Mouse (Mus musculus): Measurements from ENCODE around the gene Prdm13. TPM values are rescaled to one million over a fixed set of nuclear protein-coding genes. Genes with fewer than 3 reads are reported as not detected.

Gene Prdm13
- polyA plus RNA-seq, 1 experiment from 2014 or later, result 5.6 TPM

DNA sequence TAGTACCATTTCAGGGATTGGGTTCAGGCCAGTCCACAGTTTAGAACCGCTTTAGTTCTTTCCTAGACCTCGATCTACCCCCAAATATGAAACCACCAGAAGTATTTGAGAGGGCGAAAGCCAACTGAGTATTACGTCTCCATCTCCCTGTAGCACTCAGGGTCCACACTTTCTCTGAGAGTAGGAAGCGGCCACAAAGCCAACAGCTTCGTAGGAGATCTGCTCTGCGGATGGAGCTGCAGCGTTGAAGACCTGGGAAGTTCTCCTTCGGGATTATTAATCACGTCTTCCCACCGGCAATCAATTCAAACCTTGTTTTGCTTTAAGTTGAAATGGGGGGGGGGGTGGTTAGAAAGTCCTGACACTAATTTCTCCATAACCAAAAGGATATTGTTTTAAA, 653 bp upstream of the Prdm13 start:
- Histone ChIP-seq H3K36me3 (no peaks in the 10 kb centered on the region), H3K27ac (no peak overlapping the region), H3K4me1 (replicated peaks) (peaks cover 16% of the 10 kb centered on the region), H3K27me3 (ENCODE audit: insufficient read depth, poor library complexity, severe bottlenecking) (peaks cover 99% of the 10 kb centered on the region), H3K9me3 (no peaks in the 10 kb centered on the region), H3K4me3 (no peak overlapping the region)
- WGBS, result under 1% methylated on average over 11 of the region's 11 CpGs
- peak; percentile 25 for DNase-seq (ENCODE audit: low spot score)

DNA sequence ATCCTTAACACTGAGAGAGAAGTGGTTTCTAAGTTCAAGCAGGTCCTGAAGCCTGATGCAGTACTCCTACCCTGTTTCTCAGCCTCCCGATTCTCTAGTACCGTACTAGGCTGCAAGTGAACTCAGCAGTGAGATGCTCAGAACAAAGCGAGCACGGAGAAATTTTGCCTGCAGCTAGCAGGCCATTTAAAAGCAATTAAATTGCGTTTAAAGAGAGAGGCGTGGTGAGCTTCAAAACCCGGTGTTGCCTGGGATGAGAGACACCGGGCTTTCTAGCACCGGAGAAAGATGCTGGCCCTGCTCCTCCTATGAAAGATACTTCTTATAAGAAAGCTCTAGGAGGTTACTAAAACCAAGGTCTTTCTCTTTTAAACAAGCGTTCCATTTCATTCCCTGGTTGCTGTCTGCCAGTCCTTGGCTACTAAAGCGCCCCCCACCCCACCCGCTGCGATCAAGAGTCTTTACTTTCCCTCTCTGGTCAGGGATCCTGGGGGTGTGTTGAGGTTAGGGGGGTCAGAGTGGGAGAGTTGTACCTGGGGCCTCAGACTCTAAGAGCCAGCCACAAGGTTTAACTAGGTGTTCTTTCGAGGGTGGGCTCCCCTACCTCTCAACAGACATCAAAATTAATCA, 1.3 kb downstream of the Prdm13 start:
- 1% methylated on average over 14 of the region's 14 CpGs for WGBS
- peaks cover 99% of the 10 kb centered on the region for H3K27me3 ChIP-seq (ENCODE audit: insufficient read depth, poor library complexity, severe bottlenecking)
- no peaks in the 10 kb centered on the region for H3K36me3 ChIP-seq
- 0 out of 2 replicates have a peak overlapping the region, but pooled peaks have one; percentile 35 for H3K27ac ChIP-seq
- H3K4me3 ChIP-seq, result peak overlapping the region; percentile 47
- DNase-seq (ENCODE audit: low spot score), result peak; percentile 30
- no peaks in the 10 kb centered on the region for H3K9me3 ChIP-seq
- peaks cover 20% of the 10 kb centered on the region for H3K4me1 ChIP-seq (replicated peaks)

DNA sequence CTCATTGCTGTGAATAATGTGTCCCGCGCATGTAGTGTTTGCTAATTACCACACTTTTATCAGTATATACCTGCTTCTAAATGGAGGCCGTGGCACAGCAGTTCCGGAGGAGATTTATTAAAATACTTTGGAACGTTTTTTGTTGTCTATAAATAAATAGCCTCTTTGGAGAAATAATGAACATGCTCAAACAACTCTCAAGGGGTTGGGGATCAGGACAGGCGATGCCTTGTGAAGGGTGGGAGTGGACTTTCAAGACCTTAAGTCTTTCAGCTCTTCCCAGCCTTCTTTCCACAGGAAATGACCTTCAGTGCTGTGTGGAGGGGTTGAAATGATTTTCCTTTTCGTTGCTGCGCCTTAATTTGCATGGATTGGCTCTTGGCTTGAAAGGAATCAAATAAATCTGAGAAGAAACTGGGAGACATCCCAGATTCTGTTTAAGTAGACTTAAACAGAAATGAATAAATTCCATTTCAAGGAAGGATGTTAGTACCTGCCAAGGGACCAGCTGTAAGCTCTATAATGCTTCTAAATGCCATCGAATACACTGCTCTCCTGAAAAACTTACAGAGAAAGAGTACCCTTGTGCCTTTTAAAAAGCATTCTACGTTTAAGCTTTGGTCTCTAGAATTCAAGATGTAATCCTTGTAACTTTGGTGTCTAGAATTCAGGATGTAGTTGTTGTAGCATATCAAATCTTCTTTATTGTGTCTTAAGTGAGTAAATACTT, 3.2 kb downstream of the Prdm13 start:
- no peak for DNase-seq (ENCODE audit: low spot score)
- Histone ChIP-seq H3K27ac (no peak overlapping the region), H3K27me3 (ENCODE audit: insufficient read depth, poor library complexity, severe bottlenecking) (peaks cover 100% of the 10 kb centered on the region), H3K9me3 (no peaks in the 10 kb centered on the region; the same call in 1 of the 2 replicates), H3K36me3 (no peaks in the 10 kb centered on the region), H3K4me1 (replicated peaks) (peaks cover 27% of the 10 kb centered on the region), H3K4me3 (no peak overlapping the region)
- WGBS, result 11% methylated on average over 10 of the region's 10 CpGs

DNA sequence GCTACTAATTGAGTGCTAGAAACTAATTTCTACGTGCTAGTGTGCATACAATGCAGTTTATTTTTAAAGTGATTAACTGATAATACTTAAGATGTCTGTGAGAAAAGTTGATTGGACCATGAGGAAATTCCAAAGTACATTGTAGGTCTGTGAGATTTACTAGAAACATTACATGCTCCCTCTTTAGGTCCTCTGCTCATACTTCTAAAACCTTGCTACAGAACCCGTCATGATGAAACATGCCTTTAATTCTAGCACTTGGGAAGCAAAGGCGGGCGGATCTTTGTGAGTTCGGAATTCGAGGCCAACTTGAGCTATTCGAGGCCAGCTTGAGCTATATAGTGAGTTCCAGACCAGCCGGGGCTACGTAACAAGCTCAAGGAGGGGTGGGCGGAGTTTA, 4.8 kb downstream of the Prdm13 start:
- peaks cover 27% of the 10 kb centered on the region for H3K4me1 ChIP-seq (replicated peaks)
- H3K4me3 ChIP-seq, result no peak overlapping the region
- H3K9me3 ChIP-seq, result no peaks in the 10 kb centered on the region; the same call in 1 of the 2 replicates
- H3K27ac ChIP-seq, result no peak overlapping the region
- peak; percentile 27 for DNase-seq (ENCODE audit: low spot score)
- no peaks in the 10 kb centered on the region for H3K36me3 ChIP-seq
- peaks cover 100% of the 10 kb centered on the region for H3K27me3 ChIP-seq (ENCODE audit: insufficient read depth, poor library complexity, severe bottlenecking)
- WGBS, result 2% methylated on average over 10 of the region's 10 CpGs

DNA sequence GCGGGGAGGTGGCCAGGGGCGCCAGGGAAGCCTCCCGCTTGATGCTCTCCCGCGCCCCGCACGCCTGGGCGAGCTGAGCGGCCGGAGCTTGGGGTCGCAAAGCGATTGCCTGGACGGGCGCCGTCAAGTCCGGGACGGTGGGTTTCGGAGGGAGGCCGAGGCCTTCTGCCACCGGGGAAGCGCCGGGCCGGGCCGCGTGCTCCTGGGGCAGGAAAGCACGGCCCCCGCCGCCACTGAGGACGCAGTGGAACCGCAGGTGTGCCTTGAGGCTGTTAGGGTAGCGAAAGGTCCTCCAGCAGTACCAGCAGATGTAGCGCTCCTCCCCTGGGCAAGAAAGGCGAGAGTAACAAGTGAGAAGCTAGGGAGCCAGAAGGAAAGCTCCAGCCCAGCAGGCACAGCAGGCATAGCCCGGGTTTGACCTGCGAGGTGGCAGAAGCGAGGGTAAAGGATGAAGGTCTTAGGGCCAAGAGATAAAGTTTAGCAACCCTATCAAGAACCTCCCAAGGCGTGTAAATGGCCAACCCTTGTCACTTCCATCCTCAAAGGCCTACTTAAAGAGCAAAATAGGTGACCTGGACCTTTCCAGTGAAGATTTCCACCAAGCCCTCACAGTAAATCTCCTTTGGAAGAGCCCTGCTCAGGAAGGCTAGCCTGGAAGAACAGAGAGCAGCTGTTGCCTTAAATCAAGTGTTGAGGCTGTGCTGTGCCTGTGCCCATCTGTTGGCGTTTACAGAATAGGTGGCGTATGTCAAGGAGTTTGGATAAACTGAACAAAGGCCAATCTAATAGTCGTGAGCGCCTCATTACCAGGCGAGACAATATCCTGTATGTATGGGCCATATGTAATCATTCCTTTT, 5.9 kb downstream of the Prdm13 start:
- Histone ChIP-seq H3K4me1 (replicated peaks) (peaks cover 19% of the 10 kb centered on the region), H3K36me3 (no peaks in the 10 kb centered on the region), H3K27ac (peak overlapping the region; percentile 75), H3K27me3 (ENCODE audit: insufficient read depth, poor library complexity, severe bottlenecking) (peaks cover 100% of the 10 kb centered on the region), H3K9me3 (no peaks in the 10 kb centered on the region; the same call in 1 of the 2 replicates), H3K4me3 (peak overlapping the region; percentile 56)
- WGBS, result 2% methylated on average over 42 of the region's 42 CpGs
- DNase-seq (ENCODE audit: low spot score), result no peak

DNA sequence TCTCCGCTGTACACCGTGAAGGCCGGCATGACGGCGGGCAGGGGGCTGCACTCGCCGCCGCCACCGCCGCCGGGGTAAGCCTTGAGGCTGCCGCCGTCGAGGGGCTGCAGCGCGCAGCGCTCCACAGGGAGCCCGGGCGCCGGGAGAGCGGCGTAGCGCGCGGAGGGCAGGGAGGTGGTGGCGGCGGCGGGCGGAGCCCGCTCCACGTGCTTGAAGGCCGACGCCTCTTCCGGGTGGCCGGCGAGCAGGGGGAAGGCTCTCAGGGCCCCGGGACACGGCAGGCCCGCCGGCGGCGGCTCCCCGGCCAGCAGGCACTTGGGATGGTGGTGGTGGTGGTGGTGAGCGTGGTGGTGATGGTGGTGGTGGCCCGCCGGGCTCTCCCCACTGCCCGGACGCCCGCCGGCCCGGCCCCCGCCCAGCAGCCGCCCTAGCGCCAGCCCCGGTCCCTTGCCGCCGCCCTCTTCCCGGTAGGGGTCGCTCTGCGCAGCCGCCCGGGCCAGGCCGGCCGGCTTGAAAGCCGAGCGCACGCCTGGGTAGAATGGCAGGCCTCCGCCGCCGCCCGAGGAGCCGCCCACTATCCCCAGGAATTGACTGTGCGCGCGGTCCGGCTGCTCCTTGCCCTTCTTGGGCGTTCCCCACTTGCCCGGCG, 6.7 kb downstream of the Prdm13 start:
- Histone ChIP-seq H3K4me1 (replicated peaks) (peaks cover 19% of the 10 kb centered on the region), H3K4me3 (peak overlapping the region; percentile 56), H3K27ac (peak overlapping the region; percentile 75), H3K36me3 (no peaks in the 10 kb centered on the region), H3K27me3 (ENCODE audit: insufficient read depth, poor library complexity, severe bottlenecking) (peaks cover 100% of the 10 kb centered on the region), H3K9me3 (no peaks in the 10 kb centered on the region; the same call in 1 of the 2 replicates)
- peak; percentile 80 for DNase-seq (ENCODE audit: low spot score)
- WGBS, result under 1% methylated on average over 79 of the region's 79 CpGs

DNA sequence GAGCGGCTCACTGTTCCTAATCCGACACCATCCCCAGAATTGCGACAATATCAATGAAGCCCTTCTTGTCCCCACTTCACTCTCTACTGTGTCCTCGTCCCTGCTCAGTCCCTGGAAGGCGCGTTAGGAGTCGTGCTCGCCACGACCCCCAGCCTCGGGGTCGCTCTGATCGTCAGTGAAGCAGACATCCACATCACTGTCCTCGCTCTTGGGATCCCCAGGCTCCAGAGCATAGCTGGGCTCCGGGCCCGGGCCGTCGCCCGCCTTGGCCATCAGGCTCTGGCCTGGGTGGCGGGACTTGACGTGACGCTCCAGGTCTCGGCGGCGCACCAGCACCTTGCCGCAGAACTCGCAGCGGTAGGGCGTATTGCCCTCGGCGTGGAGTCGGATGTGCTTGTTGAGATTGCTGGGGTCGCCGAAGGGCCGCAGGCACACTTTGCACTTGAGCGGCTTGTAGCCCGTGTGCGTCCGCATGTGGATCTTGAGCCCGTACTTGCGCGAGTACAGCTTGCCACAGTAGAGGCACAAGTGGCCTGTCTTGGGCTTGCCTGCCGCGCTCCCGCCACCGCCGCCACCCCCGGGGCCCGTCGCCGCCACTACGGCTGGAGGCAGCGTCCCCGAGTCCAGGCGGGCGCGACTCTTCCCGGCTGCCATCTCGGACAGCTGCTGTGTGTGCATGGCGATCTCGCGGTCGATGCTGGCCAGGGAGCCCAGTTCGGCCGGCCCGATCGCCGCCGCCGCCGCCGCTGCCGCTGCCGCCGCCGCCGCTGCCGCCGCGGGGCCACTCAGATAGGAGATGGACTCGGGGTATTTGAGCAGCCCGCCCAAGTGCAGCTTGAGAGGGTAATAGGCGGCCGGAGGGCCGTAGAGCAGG, 7.4 kb downstream of the Prdm13 start:
- Histone ChIP-seq H3K27ac (peak overlapping the region; percentile 75), H3K9me3 (no peaks in the 10 kb centered on the region; the same call in 1 of the 2 replicates), H3K4me1 (replicated peaks) (peaks cover 19% of the 10 kb centered on the region), H3K4me3 (peak overlapping the region; percentile 56), H3K27me3 (ENCODE audit: insufficient read depth, poor library complexity, severe bottlenecking) (peaks cover 100% of the 10 kb centered on the region), H3K36me3 (no peaks in the 10 kb centered on the region)
- WGBS, result under 1% methylated on average over 84 of the region's 84 CpGs
- DNase-seq (ENCODE audit: low spot score), result peak; percentile 69

DNA sequence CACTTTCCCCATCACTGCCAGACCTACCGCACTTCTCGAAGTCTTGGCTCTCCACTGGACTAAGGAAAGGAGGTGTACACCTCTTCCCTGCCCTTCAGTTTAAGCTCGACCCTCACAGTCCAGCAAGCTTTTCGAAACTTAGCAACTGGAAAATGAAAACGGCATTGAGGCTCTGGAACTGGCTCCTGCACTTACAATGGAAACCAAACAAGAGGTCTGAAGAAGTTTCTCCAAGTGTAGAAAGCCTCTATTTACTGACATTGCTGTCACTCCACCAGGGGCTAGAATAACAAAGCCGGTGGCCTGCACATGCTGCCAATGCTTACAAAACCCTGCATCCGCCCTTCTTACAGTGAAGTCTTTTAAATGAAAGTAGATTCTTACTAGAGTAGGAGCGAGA, 11.1 kb downstream of the Prdm13 start:
- Histone ChIP-seq H3K9me3 (no peaks in the 10 kb centered on the region; the same call in 1 of the 2 replicates), H3K4me3 (no peak overlapping the region), H3K36me3 (no peaks in the 10 kb centered on the region), H3K27ac (no peak overlapping the region), H3K27me3 (ENCODE audit: insufficient read depth, poor library complexity, severe bottlenecking) (peaks cover 99% of the 10 kb centered on the region), H3K4me1 (replicated peaks) (peaks cover 17% of the 10 kb centered on the region)
- WGBS, result 4% methylated on average over 8 of the region's 8 CpGs
- DNase-seq (ENCODE audit: low spot score), result peak; percentile 18

DNA sequence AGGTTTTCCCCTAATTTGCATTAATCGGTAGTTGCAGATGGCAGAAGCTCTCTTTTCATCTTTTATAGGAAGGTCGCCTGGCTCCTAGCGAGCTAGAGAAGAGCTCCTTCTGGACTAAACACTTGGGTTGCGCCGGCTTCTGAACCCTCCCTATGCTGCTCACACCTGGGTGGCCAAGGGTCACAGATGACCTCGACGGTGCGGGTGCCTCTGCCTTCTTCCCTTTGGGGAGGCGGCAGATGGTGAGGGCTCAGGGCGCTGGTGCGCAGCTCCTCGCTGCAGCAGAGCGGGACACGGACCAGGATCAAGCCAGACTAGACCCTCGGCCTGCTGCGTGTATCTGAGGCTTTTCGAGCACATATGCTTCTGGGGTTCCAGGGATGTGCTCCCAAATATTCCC, 11.7 kb downstream of the Prdm13 start:
- Histone ChIP-seq H3K36me3 (no peaks in the 10 kb centered on the region), H3K27ac (no peak overlapping the region), H3K4me1 (replicated peaks) (peaks cover 11% of the 10 kb centered on the region), H3K4me3 (no peak overlapping the region), H3K27me3 (ENCODE audit: insufficient read depth, poor library complexity, severe bottlenecking) (peaks cover 93% of the 10 kb centered on the region), H3K9me3 (no peaks in the 10 kb centered on the region; the same call in 1 of the 2 replicates)
- WGBS, result 2% methylated on average over 17 of the region's 17 CpGs
- peak; percentile 49 for DNase-seq (ENCODE audit: low spot score)

DNA sequence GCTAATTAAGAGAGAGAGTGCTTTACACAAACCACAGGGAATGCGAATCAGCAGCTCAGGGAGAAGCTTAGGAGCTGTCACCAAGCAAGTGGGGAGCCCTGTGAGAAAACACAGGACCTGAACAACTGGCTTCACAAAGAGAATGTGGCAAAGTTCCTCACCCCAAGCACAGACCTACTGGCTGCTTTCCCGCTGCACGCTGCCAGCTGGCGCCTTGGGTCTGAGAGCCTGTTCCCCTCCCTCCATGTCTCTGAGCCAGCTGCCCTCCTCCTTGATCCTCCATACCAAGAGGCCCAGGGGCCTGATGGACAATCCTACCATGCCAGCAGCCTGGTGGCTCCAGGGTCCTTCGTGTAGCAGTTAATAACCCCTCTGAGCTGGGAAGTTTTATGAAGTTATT, 19.8 kb downstream of the Prdm13 start:
- no peak overlapping the region for H3K27ac ChIP-seq
- no peaks in the 10 kb centered on the region for H3K36me3 ChIP-seq
- H3K27me3 ChIP-seq (ENCODE audit: insufficient read depth, poor library complexity, severe bottlenecking), result peaks cover 25% of the 10 kb centered on the region
- H3K4me3 ChIP-seq, result no peak overlapping the region
- no peak for DNase-seq (ENCODE audit: low spot score)
- 22% methylated on average over 5 of the region's 5 CpGs for WGBS
- peaks cover 3% of the 10 kb centered on the region for H3K4me1 ChIP-seq (replicated peaks)
- H3K9me3 ChIP-seq, result no peaks in the 10 kb centered on the region

DNA sequence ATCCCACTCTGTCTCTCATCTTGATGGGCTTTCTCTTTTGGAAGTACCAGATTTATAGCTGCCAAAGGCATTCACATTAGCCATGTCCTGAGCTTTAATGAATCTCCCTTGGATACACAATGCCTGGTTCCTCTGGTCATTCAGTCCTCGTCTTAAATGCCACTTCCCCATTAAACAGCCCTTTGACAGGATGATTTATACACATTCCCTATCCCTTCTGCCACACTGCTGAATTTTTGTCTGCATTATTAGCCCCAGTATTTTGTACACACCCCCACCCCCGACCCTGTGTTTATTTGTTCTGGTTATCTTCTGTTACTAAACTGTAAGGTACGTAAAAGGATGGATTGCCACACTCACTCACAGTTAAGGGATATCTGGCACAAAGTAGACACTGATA, 27.6 kb downstream of the Prdm13 start:
- no peak overlapping the region for H3K4me3 ChIP-seq
- H3K9me3 ChIP-seq, result no peaks in the 10 kb centered on the region
- H3K27ac ChIP-seq, result no peak overlapping the region
- no peak for DNase-seq (ENCODE audit: low spot score)
- H3K4me1 ChIP-seq (replicated peaks), result no peaks in the 10 kb centered on the region; the same call in 1 of the 2 replicates
- H3K36me3 ChIP-seq, result no peaks in the 10 kb centered on the region
- H3K27me3 ChIP-seq (ENCODE audit: insufficient read depth, poor library complexity, severe bottlenecking), result no peaks in the 10 kb centered on the region
- 74% methylated on average over 3 of the region's 3 CpGs for WGBS

DNA sequence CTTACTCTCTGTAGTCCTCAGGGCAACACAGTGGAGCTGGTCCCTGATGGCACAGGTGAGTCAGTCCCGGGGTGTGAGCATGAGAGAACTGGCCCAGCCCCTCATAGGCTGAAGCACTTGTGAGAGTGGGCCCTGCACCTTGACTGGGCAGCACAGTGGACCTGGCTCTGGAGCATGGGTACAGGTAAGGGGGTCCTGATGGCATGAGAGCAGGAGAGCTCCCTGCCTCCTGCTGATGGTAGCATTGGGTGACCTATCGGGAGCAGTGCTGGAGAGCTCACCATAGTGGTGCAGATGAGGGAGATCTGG, 56.5 kb downstream of the Prdm13 start:
- H3K27me3 ChIP-seq (ENCODE audit: insufficient read depth, poor library complexity, severe bottlenecking), result no peaks in the 10 kb centered on the region
- 90% methylated on average over 2 of the region's 2 CpGs for WGBS
- H3K27ac ChIP-seq, result no peak overlapping the region
- H3K4me3 ChIP-seq, result no peak overlapping the region
- no peaks in the 10 kb centered on the region for H3K36me3 ChIP-seq
- H3K4me1 ChIP-seq (replicated peaks), result peaks cover 5% of the 10 kb centered on the region; the same call in 1 of the 2 replicates
- no peaks in the 10 kb centered on the region for H3K9me3 ChIP-seq
- no peak for DNase-seq (ENCODE audit: low spot score)

All from hindbrain, embryonic 10.5 days (tissue).